Mouse (Mus musculus) megakaryocyte, embryonic 14.5 days (primary cell): ENCODE results near the gene Igfbp4. TPM values are rescaled to one million over a fixed set of nuclear protein-coding genes. Genes with fewer than 3 reads are reported as not detected.
A peak's percentile ranks its signal among the peaks of the same experiment; 100 is the strongest.

Experiments used
- H3K27me3 ChIP-seq: replicated peaks from 2 replicates; pipeline ENCODE3; 2012; ENCODE audit warnings: inconsistent platforms
- H3K36me3 ChIP-seq: replicated peaks from 2 replicates; pipeline ENCODE3; 2012; ENCODE audit warnings: low read length, inconsistent platforms, mixed read lengths
- H3K4me1 ChIP-seq: 2 replicates; pipeline ENCODE4 v1.6.1; 2012; ENCODE audit warnings: inconsistent platforms
- H3K4me3 ChIP-seq: replicated peaks from 2 replicates; pipeline ENCODE3; 2012; ENCODE audit warnings: moderate library complexity, mild to moderate bottlenecking, inconsistent platforms
- H3K9me3 ChIP-seq: 2 replicates; pipeline ENCODE4 v1.6.1; 2012; ENCODE audit warnings: inconsistent platforms
- FLI1 ChIP-seq: IDR thresholded peaks from 2 replicates; pipeline ENCODE4 v1.6.1; 2012; ENCODE audit warnings: low read length, inconsistent platforms, mixed read lengths
- GATA1 ChIP-seq: IDR thresholded peaks from 3 replicates; pipeline ENCODE4 v1.6.1; 2012; ENCODE audit warnings: mixed read lengths, low read length, inconsistent platforms, borderline replicate concordance
- polyA plus RNA-seq: library from polyadenylated mRNA; stranded (reverse); fragments of >175 nt; gene quantifications from 2 replicates; pipeline ENCODE4 v1.2.3, GENCODE M21; 2012; ENCODE audit warnings: low replicate concordance; ENCODE audit not compliant: insufficient read depth

Igfbp4 gene
- polyA plus RNA-seq, result 28.0 and 111 TPM in 2 replicates

DNA sequence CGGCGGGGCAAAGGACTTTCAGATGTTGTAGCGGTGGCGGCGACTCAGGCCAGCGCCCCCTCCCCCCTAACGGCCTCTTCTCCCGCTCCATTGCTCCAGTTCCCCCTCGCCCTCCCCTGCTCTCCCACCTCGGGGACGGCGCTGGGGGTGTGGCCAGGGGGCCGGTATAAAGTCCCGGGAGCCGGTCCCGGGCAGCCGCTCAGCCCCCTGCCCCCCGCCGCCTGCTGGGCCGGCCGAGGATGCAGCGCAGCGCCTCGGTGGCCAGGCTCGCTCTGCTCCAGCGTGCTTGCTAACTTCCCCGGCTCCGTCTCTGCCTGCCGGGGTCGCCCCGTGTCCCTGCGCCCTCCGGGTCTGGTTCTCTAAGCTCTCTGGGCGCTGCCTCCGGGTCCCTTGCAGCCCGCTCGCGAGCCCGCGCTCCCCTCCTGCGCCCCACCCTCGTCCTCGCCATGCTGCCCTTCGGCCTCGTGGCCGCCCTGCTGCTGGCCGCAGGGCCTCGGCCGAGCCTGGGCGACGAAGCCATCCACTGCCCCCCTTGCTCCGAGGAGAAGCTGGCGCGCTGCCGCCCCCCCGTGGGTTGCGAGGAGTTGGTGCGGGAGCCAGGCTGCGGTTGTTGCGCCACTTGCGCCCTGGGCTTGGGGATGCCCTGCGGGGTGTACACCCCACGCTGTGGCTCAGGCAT is at the start of gene Igfbp4:
Gene Igfbp4, plus strand, starts transcription at position 194 of the 679 bp plus-strand sequence.
- Histone ChIP-seq H3K4me3 (peak within 1 kb of the TSS; percentile 92), H3K36me3 (no peaks in the 10 kb centered on the region), H3K27me3 (peaks cover 62% of the 10 kb centered on the region), H3K9me3 (no peaks in the 10 kb centered on the region), H3K4me1 (peaks cover 53% of the 10 kb centered on the region)
- TF ChIP-seq GATA1, result no peak
- no peak for TF ChIP-seq FLI1

DNA sequence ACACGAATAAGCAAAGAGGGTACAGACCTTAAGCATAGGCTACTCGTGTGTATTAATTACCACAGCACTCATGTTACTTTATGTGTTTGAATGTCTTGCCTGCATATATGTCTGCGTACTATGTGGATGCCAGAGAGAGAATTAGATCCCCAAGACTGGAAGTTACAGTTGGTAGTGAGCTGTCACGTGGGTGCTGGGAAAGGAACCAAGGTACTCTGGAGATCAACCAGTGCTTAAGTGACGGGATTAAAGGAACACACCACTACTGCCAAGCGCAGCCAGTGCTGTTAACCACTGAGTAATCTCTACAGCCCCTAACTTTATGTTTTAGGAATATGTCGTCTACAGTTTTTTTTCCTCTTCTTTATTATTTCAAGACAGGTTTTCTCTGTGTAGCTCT is 45.1 kb upstream of the Igfbp4 start:
- peaks cover 97% of the 10 kb centered on the region for H3K36me3 ChIP-seq

DNA sequence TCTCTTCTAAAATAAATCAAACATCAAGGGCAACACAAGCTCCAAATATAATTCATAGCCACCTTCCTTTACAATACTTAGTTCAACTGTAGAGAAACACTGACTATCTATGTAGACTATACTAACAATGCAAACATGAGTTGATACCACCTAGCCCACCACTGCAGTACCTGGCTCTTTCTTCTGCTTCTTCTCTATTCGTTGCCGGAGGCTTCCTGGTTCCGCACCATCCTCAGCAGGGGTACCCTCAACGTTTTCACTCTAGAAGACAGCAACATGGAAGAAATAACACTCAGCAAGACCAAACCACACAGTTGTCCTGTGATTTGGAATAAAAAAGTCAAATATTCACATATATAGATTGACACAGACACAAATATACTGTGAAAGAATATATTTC is 43.4 kb upstream of the Igfbp4 start:
- Histone ChIP-seq H3K27me3 (no peaks in the 10 kb centered on the region), H3K36me3 (peaks cover 98% of the 10 kb centered on the region), H3K9me3 (no peaks in the 10 kb centered on the region), H3K4me1 (no peaks in the 10 kb centered on the region), H3K4me3 (no peak overlapping the region)
- TF ChIP-seq FLI1, result no peak
- TF ChIP-seq GATA1, result no peak

More for the DNA sequence above, 45.1 kb upstream of the Igfbp4 start:
- Histone ChIP-seq H3K4me3 (no peak overlapping the region), H3K4me1 (no peaks in the 10 kb centered on the region), H3K9me3 (no peaks in the 10 kb centered on the region), H3K27me3 (no peaks in the 10 kb centered on the region)
- TF ChIP-seq FLI1 (no peak), GATA1 (no peak)

DNA sequence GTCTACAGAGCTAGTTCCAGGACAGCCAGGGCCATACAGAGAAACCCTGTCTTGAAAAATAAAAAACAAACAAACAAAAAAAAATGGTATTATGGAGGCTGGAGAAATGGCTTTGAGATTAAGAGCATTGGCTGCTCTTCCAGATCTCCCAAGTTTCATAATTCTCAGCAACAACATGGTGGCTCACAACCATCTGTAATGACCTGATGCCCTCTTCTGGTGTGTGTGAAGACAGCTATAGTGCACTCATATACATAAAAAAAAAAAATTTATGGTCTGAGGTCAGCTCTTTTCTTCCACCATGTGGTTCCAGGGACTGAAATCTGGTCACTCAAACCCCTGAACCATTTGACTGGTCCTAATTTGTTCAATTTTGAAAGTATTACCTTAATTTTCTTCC is 42.3 kb upstream of the Igfbp4 start:
- Histone ChIP-seq H3K4me1 (no peaks in the 10 kb centered on the region), H3K36me3 (peaks cover 98% of the 10 kb centered on the region)
- no peak for TF ChIP-seq GATA1
- no peak for TF ChIP-seq FLI1

DNA sequence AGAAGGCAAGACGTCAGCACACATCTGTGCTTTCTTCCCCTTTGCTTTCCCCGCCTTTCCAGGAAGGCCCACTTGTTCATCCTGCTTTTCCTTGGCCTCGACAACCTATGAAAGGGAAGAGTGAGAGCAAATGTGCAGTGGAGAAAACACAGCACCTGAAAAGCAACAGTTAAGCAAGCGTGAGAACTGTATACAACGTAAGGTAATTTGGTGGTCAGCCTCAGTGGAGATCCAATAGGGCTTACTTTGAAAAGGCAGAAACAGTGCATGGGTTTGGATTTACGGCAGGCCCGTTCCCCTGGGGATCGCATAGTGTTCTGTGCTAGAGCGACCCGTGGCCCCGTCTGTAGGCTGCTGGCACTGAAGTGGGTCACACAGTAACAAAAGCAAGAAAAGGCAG is 41.8 kb upstream of the Igfbp4 start:
- Histone ChIP-seq H3K4me1 (no peaks in the 10 kb centered on the region), H3K9me3 (no peaks in the 10 kb centered on the region), H3K36me3 (peaks cover 98% of the 10 kb centered on the region), H3K27me3 (no peaks in the 10 kb centered on the region), H3K4me3 (no peak overlapping the region)
- no peak for TF ChIP-seq GATA1
- TF ChIP-seq FLI1, result no peak

More for the DNA sequence above, 42.3 kb upstream of the Igfbp4 start:
- no peaks in the 10 kb centered on the region for H3K9me3 ChIP-seq
- H3K27me3 ChIP-seq, result no peaks in the 10 kb centered on the region
- H3K4me3 ChIP-seq, result no peak overlapping the region

DNA sequence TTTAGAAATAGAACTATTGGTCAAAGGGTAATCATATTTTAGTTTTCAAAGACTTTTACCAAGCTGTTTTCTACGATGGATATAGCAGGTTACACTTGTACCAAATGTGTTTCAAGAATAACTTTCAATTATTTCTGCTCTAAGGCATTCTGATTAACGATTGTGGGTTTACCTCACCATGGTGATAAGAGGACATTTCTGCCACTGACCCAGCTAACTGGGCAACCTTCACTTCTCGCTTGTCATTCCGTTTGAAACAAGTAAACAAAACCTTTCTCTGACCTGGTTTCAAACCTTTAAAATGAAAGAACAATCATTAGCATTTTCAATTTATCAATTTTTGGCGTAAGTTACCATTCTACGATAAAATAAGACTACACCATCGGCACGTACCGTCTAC is 34.3 kb upstream of the Igfbp4 start:
- Histone ChIP-seq H3K4me1 (no peaks in the 10 kb centered on the region), H3K4me3 (no peak overlapping the region), H3K27me3 (no peaks in the 10 kb centered on the region), H3K36me3 (peaks cover 96% of the 10 kb centered on the region), H3K9me3 (no peaks in the 10 kb centered on the region)
- no peak for TF ChIP-seq FLI1
- TF ChIP-seq GATA1, result no peak

DNA sequence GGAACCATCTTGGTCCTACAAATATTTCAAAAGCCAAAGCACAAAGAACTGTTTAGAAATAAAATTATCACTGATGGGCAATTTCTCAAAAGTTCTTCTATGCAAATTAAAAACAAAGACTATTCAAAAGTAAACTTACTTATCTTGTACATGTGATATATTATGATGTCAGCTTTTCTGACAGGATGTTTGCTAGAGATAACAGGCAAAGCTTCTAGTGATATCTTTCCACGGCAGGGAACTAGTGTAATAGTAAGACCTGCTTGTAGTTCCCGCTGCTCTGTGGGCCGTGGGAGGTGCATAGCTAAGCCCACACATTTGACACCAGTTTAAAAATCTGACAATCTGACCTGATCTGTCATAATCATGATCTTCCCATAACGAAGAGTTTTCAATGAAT is 30.9 kb upstream of the Igfbp4 start:
- TF ChIP-seq GATA1 (no peak), FLI1 (no peak)
- Histone ChIP-seq H3K36me3 (peaks cover 96% of the 10 kb centered on the region), H3K4me3 (no peak overlapping the region), H3K27me3 (no peaks in the 10 kb centered on the region), H3K4me1 (no peaks in the 10 kb centered on the region), H3K9me3 (no peaks in the 10 kb centered on the region)

DNA sequence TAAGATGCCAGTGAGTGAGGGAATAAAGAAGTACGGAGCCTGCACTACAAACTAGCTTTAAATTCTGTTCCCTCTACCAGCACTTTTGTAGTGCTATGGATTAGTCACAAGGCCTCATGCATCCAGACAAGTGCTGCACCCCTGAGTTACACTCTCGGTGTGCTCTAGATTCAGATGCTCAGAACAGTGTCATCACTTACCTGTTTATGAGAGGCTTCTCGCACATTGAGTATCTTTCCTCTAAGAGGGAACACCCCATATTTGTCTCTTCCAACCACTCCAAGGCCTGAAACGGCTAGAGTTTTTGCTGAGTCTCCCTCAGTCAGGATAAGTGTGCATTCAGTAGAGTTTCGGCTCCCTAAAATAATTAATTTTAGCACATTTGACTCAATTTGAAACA is 30.3 kb upstream of the Igfbp4 start:
- no peaks in the 10 kb centered on the region for H3K27me3 ChIP-seq
- no peaks in the 10 kb centered on the region for H3K9me3 ChIP-seq
- no peak overlapping the region for H3K4me3 ChIP-seq
- TF ChIP-seq GATA1 (no peak), FLI1 (no peak)
- peaks cover 96% of the 10 kb centered on the region for H3K36me3 ChIP-seq
- no peaks in the 10 kb centered on the region for H3K4me1 ChIP-seq

DNA sequence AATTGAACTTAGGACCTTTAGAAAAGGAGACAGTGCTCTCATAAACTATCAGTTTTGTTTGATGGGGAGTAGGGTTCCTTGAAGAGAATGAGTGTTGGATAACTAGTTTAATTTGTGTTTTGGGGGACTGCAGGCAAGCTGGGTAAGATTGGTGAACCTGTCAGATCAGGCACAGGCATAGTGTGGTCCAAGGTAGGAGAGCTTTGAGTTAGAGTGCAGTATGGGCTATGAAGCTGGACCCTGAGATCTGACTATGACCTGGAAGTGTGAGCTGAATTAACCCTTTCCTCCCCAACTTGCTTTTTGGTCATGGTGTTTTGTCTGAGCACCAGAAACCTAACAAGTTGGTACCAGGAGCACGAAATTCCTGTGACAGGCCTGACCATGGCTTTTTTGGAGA is 27.2 kb upstream of the Igfbp4 start:
- TF ChIP-seq GATA1, result no peak
- no peak for TF ChIP-seq FLI1
- Histone ChIP-seq H3K36me3 (peaks cover 100% of the 10 kb centered on the region), H3K9me3 (no peaks in the 10 kb centered on the region), H3K4me3 (no peak overlapping the region), H3K4me1 (no peaks in the 10 kb centered on the region), H3K27me3 (no peaks in the 10 kb centered on the region)

DNA sequence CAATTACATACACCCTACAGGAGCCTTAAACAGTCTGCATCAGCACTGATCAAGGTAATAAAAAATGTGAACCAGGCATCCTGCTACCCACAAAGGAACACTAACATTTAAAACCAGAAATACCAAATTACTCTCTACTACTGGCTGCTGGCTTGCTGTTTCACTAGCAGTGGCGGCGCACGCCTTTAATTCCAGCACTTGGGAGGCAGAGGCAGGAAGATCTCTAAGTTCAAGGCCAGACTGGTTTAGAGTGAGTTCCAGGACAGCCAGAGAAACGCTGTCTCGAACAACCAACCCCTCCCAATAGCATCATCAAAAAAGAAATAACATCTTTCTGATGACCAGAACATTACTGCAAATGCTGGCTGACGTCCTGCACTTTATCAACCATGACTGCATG is 21.2 kb upstream of the Igfbp4 start:
- Histone ChIP-seq H3K36me3 (peaks cover 71% of the 10 kb centered on the region), H3K4me1 (peaks cover 35% of the 10 kb centered on the region), H3K9me3 (no peaks in the 10 kb centered on the region), H3K27me3 (no peaks in the 10 kb centered on the region), H3K4me3 (no peak overlapping the region)
- TF ChIP-seq FLI1, result no peak
- TF ChIP-seq GATA1, result no peak
